Mouse (Mus musculus): Measurements from ENCODE around the gene Thap11. TPM values are rescaled to one million over a fixed set of nuclear protein-coding genes. Genes with fewer than 3 reads are reported as not detected.

Thap11 gene
- polyA plus RNA-seq, 1 experiment from 2014 or later, result 49.6 TPM

DNA sequence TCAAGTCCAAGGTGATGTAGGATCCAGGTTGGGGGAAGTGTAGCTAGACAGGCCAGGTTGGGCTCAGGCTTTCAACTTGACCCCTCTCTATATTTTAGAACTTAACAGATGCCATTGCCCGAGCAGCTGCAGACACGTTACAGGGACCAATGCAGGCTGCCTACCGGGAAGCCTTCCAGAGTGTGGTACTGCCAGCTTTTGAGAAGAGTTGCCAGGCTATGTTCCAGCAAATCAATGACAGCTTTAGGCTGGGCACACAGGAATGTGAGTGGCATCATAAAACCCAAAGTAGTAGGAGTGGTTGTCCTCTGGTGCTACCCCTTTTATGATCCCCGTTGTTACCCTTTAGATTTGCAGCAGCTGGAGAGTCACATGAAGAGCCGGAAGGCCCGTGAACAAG is 35.9 kb downstream of the Thap11 start:
- H3K9ac ChIP-seq (ENCODE audit: low read depth, low read length), result no peak overlapping the region
- no peaks in the 10 kb centered on the region for H3K9me3 ChIP-seq (ENCODE audit: control insufficient read depth, low read length)
- peaks cover 37% of the 10 kb centered on the region for H3K36me3 ChIP-seq (ENCODE audit: control insufficient read depth, insufficient read depth, low read length)
- 92% methylated on average over 6 of the region's 6 CpGs for WGBS
- H3K4me2 ChIP-seq (ENCODE audit: low read depth, low read length), result no peak overlapping the region
- no peak overlapping the region for H3K4me3 ChIP-seq (ENCODE audit: low read length)
- no peak for ATAC-seq
- H3K27ac ChIP-seq (ENCODE audit: low read length), result no peak overlapping the region
- no peaks in the 10 kb centered on the region for H3K4me1 ChIP-seq (ENCODE audit: control insufficient read depth, insufficient read depth, low read length)
- no peaks in the 10 kb centered on the region for H3K27me3 ChIP-seq (replicated peaks; ENCODE audit: control insufficient read depth, insufficient read depth, low read length)

DNA sequence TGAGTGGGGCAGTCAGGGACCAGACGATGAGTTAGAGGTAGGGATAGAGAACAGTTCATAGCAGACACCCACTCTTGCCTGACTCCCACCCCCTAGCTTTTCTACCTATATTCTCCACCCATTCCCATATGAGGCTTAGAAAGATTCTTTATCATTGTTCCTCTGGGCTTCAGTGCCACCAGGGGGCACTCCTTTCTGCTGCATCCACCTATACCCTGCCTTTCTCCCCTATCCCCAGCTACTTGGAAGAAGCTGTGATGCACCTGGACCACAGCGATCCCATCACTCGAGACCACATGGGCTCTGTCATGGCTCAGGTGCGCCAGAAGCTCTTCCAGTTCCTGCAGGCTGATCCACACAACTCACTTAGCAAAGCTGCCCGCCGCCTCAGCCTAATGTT is 37.5 kb downstream of the Thap11 start:
- H3K36me3 ChIP-seq (ENCODE audit: control insufficient read depth, insufficient read depth, low read length), result peaks cover 26% of the 10 kb centered on the region
- ATAC-seq, result no peak
- H3K27ac ChIP-seq (ENCODE audit: low read length), result no peak overlapping the region
- H3K4me3 ChIP-seq (ENCODE audit: low read length), result no peak overlapping the region
- 82% methylated on average over 6 of the region's 6 CpGs for WGBS
- no peaks in the 10 kb centered on the region for H3K27me3 ChIP-seq (replicated peaks; ENCODE audit: control insufficient read depth, insufficient read depth, low read length)
- no peak overlapping the region for H3K4me2 ChIP-seq (ENCODE audit: low read depth, low read length)
- H3K9ac ChIP-seq (ENCODE audit: low read depth, low read length), result no peak overlapping the region
- H3K9me3 ChIP-seq (ENCODE audit: control insufficient read depth, low read length), result no peaks in the 10 kb centered on the region
- no peaks in the 10 kb centered on the region for H3K4me1 ChIP-seq (ENCODE audit: control insufficient read depth, insufficient read depth, low read length)

DNA sequence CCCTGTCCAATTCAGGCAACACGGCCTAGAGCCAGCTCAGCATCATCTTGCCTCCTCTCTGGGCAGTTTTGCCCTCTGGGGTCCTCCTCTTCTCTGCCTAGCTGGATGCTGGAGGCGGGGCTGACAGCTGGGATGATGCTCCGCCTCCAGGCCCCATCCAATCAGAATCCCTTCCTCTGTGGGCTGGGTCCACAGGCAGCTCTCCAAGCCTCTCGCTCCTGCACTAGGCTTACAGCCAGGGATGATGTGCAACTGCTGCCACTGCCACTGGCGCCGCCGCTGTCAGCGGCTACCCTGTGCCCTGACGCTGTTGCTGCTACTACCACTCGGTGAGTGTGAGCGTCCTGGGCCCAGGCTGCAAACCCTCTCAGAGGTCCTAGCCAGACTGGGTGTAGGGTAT is 38.4 kb downstream of the Thap11 start, which contains the start of gene Nrn1l:
Gene Nrn1l (plus strand): TSS at position 229 of the 400 bp plus-strand sequence.
- Histone ChIP-seq H3K27me3 (replicated peaks; ENCODE audit: control insufficient read depth, insufficient read depth, low read length) (no peaks in the 10 kb centered on the region), H3K27ac (ENCODE audit: low read length) (no peak within 1 kb of the TSS), H3K9ac (ENCODE audit: low read depth, low read length) (peak within 1 kb of the TSS; percentile 9; the same call in 1 of the 2 replicates), H3K36me3 (ENCODE audit: control insufficient read depth, insufficient read depth, low read length) (peaks cover 17% of the 10 kb centered on the region), H3K4me3 (ENCODE audit: low read length) (no peak within 1 kb of the TSS), H3K9me3 (ENCODE audit: control insufficient read depth, low read length) (no peaks in the 10 kb centered on the region), H3K4me2 (ENCODE audit: low read depth, low read length) (0 out of 2 replicates have a peak within 1 kb of the TSS, but pooled peaks have one; percentile 10), H3K4me1 (ENCODE audit: control insufficient read depth, insufficient read depth, low read length) (no peaks in the 10 kb centered on the region)
- WGBS, result 11% methylated on average over 11 of the region's 11 CpGs
- peak; percentile 83 for ATAC-seq

DNA sequence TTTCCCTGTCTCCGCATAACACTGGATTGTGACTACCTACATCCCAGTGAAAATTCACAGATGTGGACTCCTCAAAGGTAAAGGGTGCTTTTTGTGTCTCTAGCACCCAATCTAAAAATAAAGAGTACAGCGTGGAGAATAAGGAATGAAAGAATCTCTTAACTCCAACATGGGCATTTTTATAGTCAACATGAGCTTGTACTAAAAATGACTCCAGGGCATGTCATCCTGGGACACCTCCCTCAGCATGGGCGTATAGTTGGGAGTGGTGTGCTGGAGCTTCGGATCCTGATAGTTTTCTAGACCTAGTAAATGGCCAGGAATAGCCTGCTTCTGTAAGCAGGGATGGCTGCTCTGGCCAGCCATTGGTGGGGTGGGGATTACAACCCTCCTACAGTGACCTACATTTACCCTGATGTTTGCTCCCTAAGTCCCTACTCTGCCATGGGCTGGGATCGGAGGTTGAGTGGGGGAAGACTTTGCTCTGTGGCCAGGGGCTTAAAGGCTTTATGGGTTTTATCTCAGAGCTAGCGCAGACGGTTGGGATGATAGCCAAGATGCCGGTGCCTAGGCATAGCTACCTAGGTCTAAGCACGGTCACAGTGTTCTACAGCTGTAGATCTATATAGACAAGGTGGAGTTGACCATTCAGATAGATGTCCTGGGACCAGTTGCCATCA is 43.0 kb downstream of the Thap11 start:
- ATAC-seq, result no peak
- H3K27ac ChIP-seq (ENCODE audit: low read length), result no peak overlapping the region

DNA sequence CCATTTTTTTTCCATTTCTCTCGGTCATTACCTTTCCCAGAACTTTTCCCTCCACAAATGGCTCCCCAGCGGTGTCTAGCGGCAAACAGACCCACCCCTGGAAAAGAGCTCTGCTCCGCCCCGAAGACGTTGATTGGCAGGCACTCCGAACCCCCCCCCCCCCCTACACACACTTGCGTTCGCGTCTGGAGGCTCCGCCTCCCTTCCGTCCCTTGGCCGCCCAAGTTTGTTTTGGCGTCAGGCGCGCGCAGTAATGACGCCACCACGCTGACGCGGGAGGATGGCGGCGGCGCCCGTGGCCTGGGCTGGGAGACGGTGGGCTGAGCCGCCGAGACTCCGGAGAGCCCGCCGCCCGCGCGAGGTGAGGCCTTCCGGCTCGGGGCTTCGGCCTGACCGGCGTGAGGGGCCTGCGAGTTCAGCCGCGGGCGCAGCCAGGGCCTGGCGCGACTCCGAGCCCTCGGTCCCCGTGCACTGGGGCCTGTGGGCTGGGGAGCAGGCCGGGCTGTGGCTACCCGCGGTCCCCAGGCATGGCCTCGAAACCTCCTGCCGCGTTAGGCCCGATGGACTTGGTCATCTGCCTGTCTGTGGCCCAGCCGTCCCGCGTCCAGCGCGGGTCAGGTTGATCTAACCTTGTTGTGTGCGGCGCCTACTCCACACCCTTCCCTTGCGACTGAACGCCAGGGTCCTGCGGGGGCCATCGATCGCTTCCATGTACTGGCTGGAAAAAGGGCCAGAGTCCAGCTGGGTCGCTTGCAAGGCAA is 45.4 kb downstream of the Thap11 start, which contains the start of gene Pskh1:
Gene Pskh1 (plus strand): TSS at position 262 of the 761 bp plus-strand sequence.
- Histone ChIP-seq H3K27me3 (replicated peaks; ENCODE audit: control insufficient read depth, insufficient read depth, low read length) (no peaks in the 10 kb centered on the region), H3K4me3 (ENCODE audit: low read length) (peak within 1 kb of the TSS; percentile 96), H3K9me3 (ENCODE audit: control insufficient read depth, low read length) (no peaks in the 10 kb centered on the region), H3K36me3 (ENCODE audit: control insufficient read depth, insufficient read depth, low read length) (no peaks in the 10 kb centered on the region), H3K9ac (ENCODE audit: low read depth, low read length) (peak within 1 kb of the TSS; percentile 99), H3K27ac (ENCODE audit: low read length) (peak within 1 kb of the TSS; percentile 89), H3K4me1 (ENCODE audit: control insufficient read depth, insufficient read depth, low read length) (peaks cover 9% of the 10 kb centered on the region), H3K4me2 (ENCODE audit: low read depth, low read length) (peak within 1 kb of the TSS; percentile 82)
- ATAC-seq, result peak; percentile 94
- under 1% methylated on average over 68 of the region's 68 CpGs for WGBS

More for the DNA sequence above, 43.0 kb downstream of the Thap11 start:
- peaks cover 9% of the 10 kb centered on the region for H3K4me1 ChIP-seq (ENCODE audit: control insufficient read depth, insufficient read depth, low read length)
- 77% methylated on average over 9 of the region's 9 CpGs for WGBS
- H3K27me3 ChIP-seq (replicated peaks; ENCODE audit: control insufficient read depth, insufficient read depth, low read length), result no peaks in the 10 kb centered on the region
- H3K4me3 ChIP-seq (ENCODE audit: low read length), result no peak overlapping the region
- no peaks in the 10 kb centered on the region for H3K9me3 ChIP-seq (ENCODE audit: control insufficient read depth, low read length)
- H3K36me3 ChIP-seq (ENCODE audit: control insufficient read depth, insufficient read depth, low read length), result no peaks in the 10 kb centered on the region
- no peak overlapping the region for H3K9ac ChIP-seq (ENCODE audit: low read depth, low read length)
- H3K4me2 ChIP-seq (ENCODE audit: low read depth, low read length), result no peak overlapping the region

DNA sequence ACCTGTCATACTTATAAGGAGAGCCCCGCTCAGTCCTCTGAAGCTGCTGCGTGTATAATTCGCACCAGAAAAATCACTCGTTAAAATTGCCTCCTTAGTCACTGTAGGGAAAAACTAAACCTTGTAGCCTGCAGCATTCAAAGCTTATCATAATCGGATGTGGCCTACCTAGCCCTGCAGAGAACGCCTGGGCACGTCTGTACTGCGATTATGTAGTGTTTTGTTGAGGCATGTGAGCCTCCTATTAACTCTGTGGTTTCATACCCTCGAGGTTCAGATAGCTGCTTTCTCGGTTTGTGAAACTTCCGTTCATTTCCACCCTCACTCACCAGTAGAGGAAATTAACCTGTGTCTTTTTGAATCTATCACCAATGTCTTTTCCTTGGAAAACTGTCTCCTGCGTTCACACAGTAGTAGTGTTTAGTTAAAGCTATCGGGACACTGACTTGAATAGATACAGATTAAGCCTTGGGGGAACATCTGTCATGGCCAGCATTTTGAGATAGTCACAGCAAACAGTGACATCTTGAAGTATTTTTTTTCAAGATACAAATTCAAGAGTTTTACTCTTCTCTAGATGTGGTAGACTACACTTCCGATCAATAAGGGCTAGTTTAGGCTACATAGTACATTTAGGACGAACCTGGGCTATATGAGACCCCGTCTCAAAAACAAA is 46.1 kb downstream of the Thap11 start:
- H3K36me3 ChIP-seq (ENCODE audit: control insufficient read depth, insufficient read depth, low read length), result no peaks in the 10 kb centered on the region
- 30% methylated on average over 16 of the region's 16 CpGs for WGBS
- H3K27me3 ChIP-seq (replicated peaks; ENCODE audit: control insufficient read depth, insufficient read depth, low read length), result no peaks in the 10 kb centered on the region
- ATAC-seq, result peak; percentile 13; the same call in 1 of the 2 replicates
- peak overlapping the region; percentile 82 for H3K4me2 ChIP-seq (ENCODE audit: low read depth, low read length)
- H3K9me3 ChIP-seq (ENCODE audit: control insufficient read depth, low read length), result no peaks in the 10 kb centered on the region
- H3K27ac ChIP-seq (ENCODE audit: low read length), result peak overlapping the region; percentile 89
- peak overlapping the region; percentile 96 for H3K4me3 ChIP-seq (ENCODE audit: low read length)
- H3K4me1 ChIP-seq (ENCODE audit: control insufficient read depth, insufficient read depth, low read length), result peaks cover 9% of the 10 kb centered on the region
- peak overlapping the region; percentile 99 for H3K9ac ChIP-seq (ENCODE audit: low read depth, low read length)

Other genes with a start within 250 kb of the Thap11 start
- gene Ripor1, start 249.9 kb upstream of the Thap11 start, polyA plus RNA-seq (2015; fragmentation: Nextera tagmentation; extraction: Ambion mirVana), result 17.1 and 17.8 TPM in 2 replicates
- 73.7 and 86.4 TPM in 2 replicates for gene Ctcf, start 218.6 kb upstream of the Thap11 start, polyA plus RNA-seq (2015; fragmentation: Nextera tagmentation; extraction: Ambion mirVana)
- 0.66 and 0.92 TPM in 2 replicates for gene Agrp, start 217.7 kb upstream of the Thap11 start, polyA plus RNA-seq (2015; fragmentation: Nextera tagmentation; extraction: Ambion mirVana)
- gene Carmil2, start 168.9 kb upstream of the Thap11 start, polyA plus RNA-seq (2015; fragmentation: Nextera tagmentation; extraction: Ambion mirVana), result 0.64 and 0.79 TPM in 2 replicates
- 53.0 and 55.0 TPM in 2 replicates for gene Acd, start 154.0 kb upstream of the Thap11 start, polyA plus RNA-seq (2015; fragmentation: Nextera tagmentation; extraction: Ambion mirVana)
- gene Pard6a, start 154.0 kb upstream of the Thap11 start, polyA plus RNA-seq (2015; fragmentation: Nextera tagmentation; extraction: Ambion mirVana), result 12.0 and 12.6 TPM in 2 replicates
- gene 4933405L10Rik, start 147.5 kb upstream of the Thap11 start, polyA plus RNA-seq (2015; fragmentation: Nextera tagmentation; extraction: Ambion mirVana), result not detected in 2 replicates
- gene Enkd1, start 146.9 kb upstream of the Thap11 start, polyA plus RNA-seq (2015; fragmentation: Nextera tagmentation; extraction: Ambion mirVana), result 11.2 and 13.6 TPM in 2 replicates
- gene Gfod2, start 96.5 kb upstream of the Thap11 start, polyA plus RNA-seq (2015; fragmentation: Nextera tagmentation; extraction: Ambion mirVana), result 8.7 and 10.9 TPM in 2 replicates
- 7.1 and 8.2 TPM in 2 replicates for gene Ranbp10, start 27.8 kb upstream of the Thap11 start, polyA plus RNA-seq (2015; fragmentation: Nextera tagmentation; extraction: Ambion mirVana)
- not detected in 2 replicates for gene Tsnaxip1, start 27.4 kb upstream of the Thap11 start, polyA plus RNA-seq (2015; fragmentation: Nextera tagmentation; extraction: Ambion mirVana)
- gene Cenpt, start 1.9 kb upstream of the Thap11 start, polyA plus RNA-seq (2015; fragmentation: Nextera tagmentation; extraction: Ambion mirVana), result 25.5 and 28.9 TPM in 2 replicates
- 165 and 207 TPM in 2 replicates for gene Nutf2, start 5.4 kb downstream of the Thap11 start, polyA plus RNA-seq (2015; fragmentation: Nextera tagmentation; extraction: Ambion mirVana)
- gene Edc4, start 25.7 kb downstream of the Thap11 start, polyA plus RNA-seq (2015; fragmentation: Nextera tagmentation; extraction: Ambion mirVana), result 31.6 and 34.9 TPM in 2 replicates
- gene Nrn1l, start 38.4 kb downstream of the Thap11 start, polyA plus RNA-seq (2015; fragmentation: Nextera tagmentation; extraction: Ambion mirVana), result 0.29 and 0.33 TPM in 2 replicates
- gene Pskh1, start 45.3 kb downstream of the Thap11 start, polyA plus RNA-seq (2015; fragmentation: Nextera tagmentation; extraction: Ambion mirVana), result 25.6 and 26.6 TPM in 2 replicates
- gene Ctrl, start 78.7 kb downstream of the Thap11 start, polyA plus RNA-seq (2015; fragmentation: Nextera tagmentation; extraction: Ambion mirVana), result 3.1 and 6.2 TPM in 2 replicates
- 115 and 116 TPM in 2 replicates for gene Psmb10, start 83.3 kb downstream of the Thap11 start, polyA plus RNA-seq (2015; fragmentation: Nextera tagmentation; extraction: Ambion mirVana)
- gene Lcat, start 88.2 kb downstream of the Thap11 start, polyA plus RNA-seq (2015; fragmentation: Nextera tagmentation; extraction: Ambion mirVana), result 1.7 and 2.8 TPM in 2 replicates
- gene Slc12a4, start 111.0 kb downstream of the Thap11 start, polyA plus RNA-seq (2015; fragmentation: Nextera tagmentation; extraction: Ambion mirVana), result 19.4 and 21.8 TPM in 2 replicates
- gene Dpep3, start 124.3 kb downstream of the Thap11 start, polyA plus RNA-seq (2015; fragmentation: Nextera tagmentation; extraction: Ambion mirVana), result not detected in 2 replicates
- gene Dus2, start 136.2 kb downstream of the Thap11 start, polyA plus RNA-seq (2015; fragmentation: Nextera tagmentation; extraction: Ambion mirVana), result 17.2 and 17.6 TPM in 2 replicates
- gene Dpep2nb, start 150.8 kb downstream of the Thap11 start, polyA plus RNA-seq (2015; fragmentation: Nextera tagmentation; extraction: Ambion mirVana), result 0.12 TPM in 1 of 2 replicates, not detected in the other
- gene Ddx28, start 156.8 kb downstream of the Thap11 start, polyA plus RNA-seq (2015; fragmentation: Nextera tagmentation; extraction: Ambion mirVana), result 13.7 and 15.1 TPM in 2 replicates
- gene Nfatc3, start 203.7 kb downstream of the Thap11 start, polyA plus RNA-seq (2015; fragmentation: Nextera tagmentation; extraction: Ambion mirVana), result 4.0 and 4.5 TPM in 2 replicates